Mouse (Mus musculus) layer of hippocampus, adult 8-10 months (tissue): ENCODE measurements at regions not wholly inside any gene's neighbourhood (a gene's known extent, or its start where the extent isn't known, plus 50 kb on each side); places are given as distances from the start of the nearest gene placed in this dataset.

Experiments used
- DNase-seq, 2 experiments: peaks; one replicate each; pipeline ENCODE4 v3.0.0; 2022; ENCODE audit warnings: low spot score in 2 of 2
- microRNA-seq, 2 experiments: library from miRNA; unstranded; fragments of <30 nt; microRNA quantifications; one replicate each; pipeline ENCODE4 v1.2.0; 2022

GRCm38 (mm10) chr14:110007159-110007558 lies 747.8 kb downstream of the Slitrk6 start:
- DNase-seq, result no peak

GRCm38 (mm10) chr14:109985026-109985425 lies 769.9 kb downstream of the Slitrk6 start:
- peak in 1 of 2 experiments; percentile 2 for DNase-seq

GRCm38 (mm10) chr14:109958008-109958407 lies 796.9 kb downstream of the Slitrk6 start:
- DNase-seq, result peak in 1 of 2 experiments; percentile 7

GRCm38 (mm10) chr14:109941944-109942343 lies 813.0 kb downstream of the Slitrk6 start:
- DNase-seq, result no peak

- DNase-seq, result no peak
These were observed 813.8 kb downstream of the Slitrk6 start for GRCm38 (mm10) chr14:109941162-109941561.

- DNase-seq, result no peak
These were observed 817.5 kb downstream of the Slitrk6 start for GRCm38 (mm10) chr14:109937432-109937831.

- no peak for DNase-seq
These were observed 826.0 kb downstream of the Slitrk6 start for GRCm38 (mm10) chr14:109928977-109929376.

GRCm38 (mm10) chr14:109891896-109892165 lies 863.1 kb downstream of the Slitrk6 start:
- no peak for DNase-seq

- DNase-seq, result no peak
These were observed 863.6 kb downstream of the Slitrk6 start for GRCm38 (mm10) chr14:109891151-109891895.

- DNase-seq, result no peak
These were observed 877.8 kb downstream of the Slitrk6 start for GRCm38 (mm10) chr14:109876950-109877663.

GRCm38 (mm10) chr14:109874230-109874629 lies 880.7 kb downstream of the Slitrk6 start:
- peak in 1 of 2 experiments; percentile 57 for DNase-seq

GRCm38 (mm10) chr14:109840354-109841104 lies 914.4 kb downstream of the Slitrk6 start:
- DNase-seq, result no peak

GRCm38 (mm10) chr14:109802522-109803126 lies 888.7 kb upstream of the Slitrk1 start:
- DNase-seq, result no peak

GRCm38 (mm10) chr14:109772246-109772645 lies 858.3 kb upstream of the Slitrk1 start:
- no peak for DNase-seq

GRCm38 (mm10) chr14:109760892-109761291 lies 846.9 kb upstream of the Slitrk1 start:
- no peak for DNase-seq

Small RNA genes lying in the stretch of these regions (microRNA-seq; reads per million reads assigned to microRNA genes)
- 0 reads per million in 2 experiments for gene Gm24369
